Mouse (Mus musculus) left cerebral cortex, postnatal 25 days (tissue): ENCODE results near the gene Bbx. TPM values are rescaled to one million over a fixed set of nuclear protein-coding genes. Genes with fewer than 3 reads are reported as not detected.
A peak's percentile ranks its signal among the peaks of the same experiment; 100 is the strongest.

Experiments
- DNase-seq, 2 experiments: peaks; one replicate each; pipeline ENCODE4 v3.0.0; 2022; ENCODE audit warnings: low spot score in 2 of 2, mixed read lengths in 1 of 2
- intact Hi-C: fragments of 180-260 bp; cut with DNase I; formaldehyde crosslinking; loops from one replicate; pipeline ENCODE4 v1.15.1; 2025
- total RNA-seq, 2 experiments: library from RNA; stranded (reverse); gene quantifications; 2 replicates each; pipeline ENCODE4 v1.2.3; 2021

The Bbx gene
- total RNA-seq, 2 experiments from 2014 or later = 17.1 to 20.0 TPM

GRCm38 (mm10) chr16:50189108-50189507 is 243.1 kb downstream of the Bbx start:
- intact Hi-C loops = no loop called here
- no peak for DNase-seq

GRCm38 (mm10) chr16:50186604-50187003 is 245.6 kb downstream of the Bbx start:
- DNase-seq = no peak
- intact Hi-C loops = no loop called here

- intact Hi-C loops = no loop called here
- peak in 1 of 2 experiments; percentile 50 for DNase-seq
Observed at GRCm38 (mm10) chr16:50185041-50185440, 247.1 kb downstream of the Bbx start.

- DNase-seq = no peak
- intact Hi-C loops = no loop called here
Observed at GRCm38 (mm10) chr16:50182988-50183387, 249.2 kb downstream of the Bbx start.

GRCm38 (mm10) chr16:50182561-50182960 is 249.6 kb downstream of the Bbx start:
- DNase-seq = no peak
- intact Hi-C loops = no loop called here

- intact Hi-C loops = no loop called here
- peak in 1 of 2 experiments; percentile 9 for DNase-seq
Observed at GRCm38 (mm10) chr16:50172760-50173159, 259.4 kb downstream of the Bbx start.

GRCm38 (mm10) chr16:50170812-50171211 is 261.4 kb downstream of the Bbx start:
- no peak for DNase-seq
- intact Hi-C loops = no loop called here

- intact Hi-C loops = no loop called here
- DNase-seq = no peak
Observed at GRCm38 (mm10) chr16:50167983-50168299, 264.2 kb downstream of the Bbx start.

GRCm38 (mm10) chr16:50167231-50167982 is 264.8 kb downstream of the Bbx start:
- no peak for DNase-seq
- intact Hi-C loops = no loop called here

GRCm38 (mm10) chr16:50160418-50161271 is 271.5 kb downstream of the Bbx start:
- intact Hi-C loops = no loop called here
- no peak for DNase-seq

GRCm38 (mm10) chr16:50158546-50158945 is 273.6 kb downstream of the Bbx start:
- intact Hi-C loops = no loop called here
- DNase-seq = no peak

GRCm38 (mm10) chr16:50149606-50150005 is 282.6 kb downstream of the Bbx start:
- DNase-seq = no peak
- intact Hi-C loops = no loop called here

GRCm38 (mm10) chr16:50147900-50148299 is 284.3 kb downstream of the Bbx start:
- intact Hi-C loops = no loop called here
- peak in 1 of 2 experiments; percentile 14 for DNase-seq

Other genes starting within 250 kb of the Bbx start
- gene Ccdc54, start 158.8 kb upstream of the Bbx start, total RNA-seq = not detected